Mouse (Mus musculus) adrenal gland, postnatal 36 days (tissue): ENCODE measurements at regions not wholly inside any gene's neighbourhood (a gene's known extent, or its start where the extent isn't known, plus 50 kb on each side); places are given as distances from the start of the nearest gene placed in this dataset.

ENCODE experiments used
- DNase-seq, 2 experiments: peaks; one replicate each; pipeline ENCODE4 v3.0.0; 2021; ENCODE audit warnings: mixed read lengths in 1 of 2

- DNase-seq: no peak
These were observed 61.6 kb upstream of the Etaa1 start for GRCm38 (mm10) chr11:18015239-18015638.

GRCm38 (mm10) chr11:18014610-18015009 is 60.9 kb upstream of the Etaa1 start:
- no peak for DNase-seq

- no peak for DNase-seq
These were observed 58.4 kb upstream of the Etaa1 start for GRCm38 (mm10) chr11:18012085-18012484.

- DNase-seq: peak; percentile 71 to 79
These were observed 57.5 kb upstream of the Etaa1 start for GRCm38 (mm10) chr11:18011101-18011733.

- no peak for DNase-seq
These were observed 54.5 kb upstream of the Etaa1 start for GRCm38 (mm10) chr11:18008140-18008539.
